Mouse (Mus musculus) bone marrow macrophage, adult 2 months (primary cell): ENCODE results near the gene Oxct2a.

Experiments
- CTCF ChIP-seq: IDR thresholded peaks from 2 replicates; pipeline ENCODE4 v1.5.1; 2012; ENCODE audit warnings: low read depth, mild to moderate bottlenecking, low read length, moderate library complexity
- POLR2A ChIP-seq: IDR thresholded peaks from 2 replicates; pipeline ENCODE4 v1.6.1; 2012; ENCODE audit warnings: mild to moderate bottlenecking, low read depth, low read length, borderline replicate concordance

DNA sequence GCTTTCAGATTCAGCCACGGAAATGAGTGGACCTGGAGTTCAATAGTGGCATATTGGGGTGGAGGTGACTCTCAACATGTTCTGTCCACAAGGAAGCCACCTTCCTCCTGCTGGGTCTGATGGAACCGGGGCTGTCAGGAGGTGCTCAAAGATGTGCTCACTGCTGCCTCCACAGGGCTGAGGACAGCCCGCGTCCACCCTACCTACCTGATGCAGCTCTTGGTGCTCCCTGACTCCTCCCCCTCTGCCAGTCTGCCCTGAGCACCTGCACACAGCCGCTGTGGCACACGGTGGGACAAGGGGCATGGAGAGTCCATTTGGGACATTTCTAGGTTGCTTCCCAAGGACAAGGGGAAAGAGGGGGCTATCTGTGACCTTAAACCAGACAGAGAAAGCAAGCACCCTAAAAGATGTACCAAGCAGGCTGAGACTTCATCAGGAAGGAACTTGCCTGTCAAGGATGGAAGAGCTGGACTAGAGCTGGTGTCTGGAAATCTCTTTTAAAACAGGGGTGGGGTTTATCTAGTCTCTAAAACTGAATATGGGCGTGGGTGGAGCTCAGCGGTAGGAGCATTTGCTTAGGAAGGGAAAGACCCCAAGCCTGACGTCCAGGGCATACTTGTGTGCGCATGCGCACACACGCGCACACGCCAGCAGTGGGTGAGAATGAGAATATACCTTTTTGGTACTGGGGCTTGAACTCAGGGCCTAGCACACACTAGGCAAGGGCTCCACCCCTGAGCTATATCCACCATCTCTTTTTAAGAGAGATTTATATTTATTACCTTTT lies 12.6 kb upstream of the Oxct2a start:
- TF ChIP-seq CTCF (no peak), POLR2A (no peak)
